In genomic region chr1:31233319-31234036, GRCm38 (mm10) we compare ENCODE assay signal across 12 mouse cellular contexts. TPM values are rescaled to one million over a fixed set of nuclear protein-coding genes. Genes with fewer than 3 reads are reported as not detected.
DNase-seq lines count a peak whose midpoint lies in the region; ATAC-seq lines count a peak whose summit lies in the region.
"Had no signal": no experiment of that assay in that cellular context is flagged by ENCODE, and none has a peak within 500 bp of the region (broad histone marks: within the 10 kb centered on the region; RNA-seq: fewer than 3 reads in every experiment).

No protein-coding gene starts in this region.

- peaks cover 42% of the 10 kb centered on the region for H3K27me3 ChIP-seq in forebrain, embryonic 10.5 days (ENCODE audit: poor library complexity, severe bottlenecking)
- H3K27me3 ChIP-seq in neural tube, embryonic 13.5 days, result peaks cover 74% of the 10 kb centered on the region
- H3K27me3 ChIP-seq: embryonic facial prominence, embryonic 13.5 days; megakaryocyte, embryonic 14.5 days had no signal

- H3K4me1 ChIP-seq in forebrain, embryonic 10.5 days, result peaks cover 6% of the 10 kb centered on the region; the same call in 1 of the 2 replicates
- peaks cover 13% of the 10 kb centered on the region for H3K4me1 ChIP-seq in neural tube, embryonic 13.5 days (replicated peaks)
- H3K4me1 ChIP-seq: embryonic facial prominence, embryonic 13.5 days; megakaryocyte, embryonic 14.5 days had no signal

- no peak overlapping the region for H3K9ac ChIP-seq in neural tube, embryonic 13.5 days
- H3K9ac ChIP-seq: embryonic facial prominence, embryonic 13.5 days had no signal

- no peak overlapping the region for H3K4me3 ChIP-seq in forebrain, embryonic 10.5 days
- H3K4me3 ChIP-seq in neural tube, embryonic 13.5 days, result no peak overlapping the region
- H3K4me3 ChIP-seq: embryonic facial prominence, embryonic 13.5 days had no signal

- no peaks in the 10 kb centered on the region for H3K9me3 ChIP-seq in forebrain, embryonic 10.5 days
- H3K9me3 ChIP-seq in neural tube, embryonic 13.5 days, result no peaks in the 10 kb centered on the region
- H3K9me3 ChIP-seq: embryonic facial prominence, embryonic 13.5 days had no signal

- no peaks in the 10 kb centered on the region for H3K36me3 ChIP-seq in forebrain, embryonic 10.5 days (replicated peaks)
- no peaks in the 10 kb centered on the region for H3K36me3 ChIP-seq in neural tube, embryonic 13.5 days
- H3K36me3 ChIP-seq: embryonic facial prominence, embryonic 13.5 days had no signal

- no peak overlapping the region for H3K27ac ChIP-seq in forebrain, embryonic 10.5 days
- H3K27ac ChIP-seq in neural tube, embryonic 13.5 days (replicated peaks), result peak overlapping the region; percentile 49; the same call in 1 of the 2 replicates
- H3K27ac ChIP-seq: embryonic facial prominence, embryonic 13.5 days had no signal

- H3K4me2 ChIP-seq in neural tube, embryonic 13.5 days, result no peak overlapping the region
- H3K4me2 ChIP-seq: embryonic facial prominence, embryonic 13.5 days had no signal

- intact Hi-C loops in left cerebral cortex, postnatal 36 days (cut with DNase I), result no loop called here

- peak; percentile 7 for DNase-seq in left cerebral cortex, adult 11 months (ENCODE audit: low spot score)
- DNase-seq in left cerebral cortex, postnatal 36 days (ENCODE audit: low spot score in 2 of 2), result no peak
- peak; percentile 37 for DNase-seq in forebrain, embryonic 10.5 days (ENCODE audit: extremely low spot score, low spot score)
- peak; percentile 56 for DNase-seq in kidney, postnatal 10 days
- no peak for DNase-seq in urinary bladder, postnatal 4 days (ENCODE audit: low spot score in 2 of 2)
- DNase-seq in adrenal gland, postnatal 14 days, result no peak
- no peak for DNase-seq in adrenal gland, postnatal 25 days

- peak; percentile 93 for ATAC-seq in neural tube, embryonic 13.5 days (ENCODE audit: low read depth)

RNA-seq across cellular contexts. Expression of gene Pih1d3, which starts 10.8 kb away (rescaled TPM):
- total RNA-seq in left cerebral cortex, postnatal 36 days (2021), result not detected
- not detected in 2 replicates for polyA plus RNA-seq in forebrain, embryonic 10.5 days (2016; fragmentation: Nextera tagmentation; extraction: Ambion mirVana)
- polyA plus RNA-seq in neural tube, embryonic 13.5 days (2015; fragmentation: Nextera tagmentation; extraction: Ambion mirVana), result not detected in 2 replicates
- not detected in 2 replicates for total RNA-seq in adrenal gland, postnatal 14 days (2021)
- not detected in 2 replicates for total RNA-seq in adrenal gland, postnatal 25 days (2021)
- polyA plus RNA-seq: embryonic facial prominence, embryonic 13.5 days; large intestine, adult 2 months; urinary bladder, adult 2 months had no signal

RNA-seq across cellular contexts. Expression of gene 4931428L18Rik, which starts 11.0 kb away (rescaled TPM):
- total RNA-seq in left cerebral cortex, postnatal 36 days (2021), result not detected
- polyA plus RNA-seq in forebrain, embryonic 10.5 days (2016; fragmentation: Nextera tagmentation; extraction: Ambion mirVana), result not detected in 2 replicates
- polyA plus RNA-seq in neural tube, embryonic 13.5 days (2015; fragmentation: Nextera tagmentation; extraction: Ambion mirVana), result not detected in 2 replicates
- 0.56 TPM in 1 of 2 replicates, not detected in the other for total RNA-seq in adrenal gland, postnatal 14 days (2021)
- not detected in 2 replicates for total RNA-seq in adrenal gland, postnatal 25 days (2021)
- polyA plus RNA-seq: embryonic facial prominence, embryonic 13.5 days; large intestine, adult 2 months had no signal

RNA-seq across cellular contexts. Expression of gene Lgsn, which starts 57.3 kb away (rescaled TPM):
- not detected for total RNA-seq in left cerebral cortex, postnatal 36 days (2021)
- not detected in 2 replicates for polyA plus RNA-seq in forebrain, embryonic 10.5 days (2016; fragmentation: Nextera tagmentation; extraction: Ambion mirVana)
- polyA plus RNA-seq in neural tube, embryonic 13.5 days (2015; fragmentation: Nextera tagmentation; extraction: Ambion mirVana), result not detected in 2 replicates
- total RNA-seq in adrenal gland, postnatal 14 days (2021), result not detected in 2 replicates
- not detected in 2 replicates for total RNA-seq in adrenal gland, postnatal 25 days (2021)
- polyA plus RNA-seq: embryonic facial prominence, embryonic 13.5 days; large intestine, adult 2 months; urinary bladder, adult 2 months had no signal

Comparison
In these comparisons a context has a peak if more than half of its experiments do, and no peak if none do; other contexts are left out.
1. DNase-seq: peak in left cerebral cortex, adult 11 months (single experiment), forebrain, embryonic 10.5 days (single experiment) and kidney, postnatal 10 days (single experiment); none in left cerebral cortex, postnatal 36 days (0 of 2), urinary bladder, postnatal 4 days (0 of 2), adrenal gland, postnatal 14 days (single experiment) and adrenal gland, postnatal 25 days (single experiment).